Mouse (Mus musculus): Measurements from ENCODE around the gene Pttg1ip.

Pttg1ip gene

DNA sequence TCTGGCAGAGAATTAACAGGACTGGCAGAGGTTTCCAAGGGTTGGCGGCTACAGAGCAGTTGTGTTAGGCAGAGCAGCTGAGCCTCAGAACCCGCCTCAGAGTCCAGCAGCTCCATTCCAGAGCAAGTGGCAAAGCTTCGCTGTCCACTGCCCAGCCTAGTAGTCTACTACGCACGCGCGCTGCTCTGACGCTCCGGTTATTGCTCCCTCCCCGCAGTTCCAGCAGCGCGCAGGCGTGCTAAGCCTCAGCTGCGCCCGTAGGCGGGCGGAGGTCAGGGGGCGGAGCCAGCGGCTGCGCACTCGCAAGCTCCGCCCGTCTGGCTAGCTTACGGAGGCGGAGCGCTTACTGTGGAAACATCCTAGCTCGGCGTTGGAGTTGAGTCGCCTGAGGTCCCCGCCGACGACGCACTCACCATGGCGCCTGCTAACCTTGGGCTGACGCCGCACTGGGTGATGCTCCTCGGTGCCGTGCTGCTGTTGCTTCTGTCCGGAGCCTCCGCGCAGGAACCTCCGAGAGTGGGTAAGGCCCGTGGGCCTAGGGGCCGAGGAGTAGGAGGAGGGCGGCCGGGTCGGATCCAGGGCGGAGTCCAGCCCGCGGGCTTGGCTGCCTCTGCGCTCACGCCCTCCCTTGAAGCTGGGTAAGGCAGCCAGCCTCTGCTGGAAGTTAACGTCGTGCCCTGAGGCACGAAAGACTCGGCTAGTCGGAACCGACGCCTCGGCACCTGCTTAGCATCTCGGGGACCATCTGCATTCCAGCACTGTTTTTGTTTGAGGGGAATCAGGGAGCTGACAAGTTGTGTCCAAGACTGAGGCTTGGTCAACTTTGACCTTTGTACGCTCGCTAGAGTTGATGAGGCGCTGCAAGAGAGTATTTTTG lies at the start of gene Pttg1ip:
TSS of gene Pttg1ip (plus strand) at position 313 of the 877 bp plus-strand sequence.
- in situ Hi-C loops (cut with MboI, MseI), result no loop called here

DNA sequence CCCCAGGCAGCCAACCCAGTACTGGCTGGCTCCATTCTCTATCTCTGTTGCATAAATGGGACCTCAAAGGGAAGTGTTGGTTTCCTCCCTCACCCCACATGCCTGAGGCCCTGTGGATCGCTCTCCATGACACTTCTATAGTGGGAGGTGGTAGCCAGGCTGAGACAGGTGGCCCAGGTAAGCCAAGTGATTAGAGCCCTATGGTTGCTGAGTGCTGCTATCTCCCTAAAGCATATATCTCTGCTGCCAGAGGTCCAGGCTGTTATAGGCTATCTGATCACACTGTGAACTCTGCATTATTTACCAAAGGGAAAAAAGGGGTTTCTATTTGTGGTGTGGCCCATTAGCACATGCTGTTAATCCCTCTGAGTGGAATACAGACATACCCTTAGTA lies 49.5 kb upstream of the Pttg1ip start:
- in situ Hi-C loops (cut with MboI, MseI), result no loop called here

DNA sequence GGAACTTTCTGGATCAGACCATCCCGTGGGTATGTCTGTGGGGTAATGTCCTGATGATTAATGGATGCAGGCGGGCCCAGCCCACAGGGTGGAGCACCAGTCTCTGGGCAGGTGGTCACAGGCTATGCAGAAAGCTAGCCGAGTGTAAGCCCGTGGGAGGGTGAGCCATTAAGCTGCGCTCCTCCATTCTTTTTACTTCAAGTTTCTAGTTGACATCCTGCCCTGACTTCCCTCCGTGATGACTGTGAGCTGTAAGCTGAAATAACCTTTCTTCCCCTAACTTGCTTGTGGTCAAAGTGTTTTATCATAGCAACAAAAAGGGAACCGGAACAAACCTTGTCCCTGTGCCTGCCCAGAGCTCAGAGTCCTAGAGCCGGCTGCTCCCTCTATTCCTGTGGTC lies 44.8 kb upstream of the Pttg1ip start:
- in situ Hi-C loops (cut with MboI, MseI), result no loop called here

DNA sequence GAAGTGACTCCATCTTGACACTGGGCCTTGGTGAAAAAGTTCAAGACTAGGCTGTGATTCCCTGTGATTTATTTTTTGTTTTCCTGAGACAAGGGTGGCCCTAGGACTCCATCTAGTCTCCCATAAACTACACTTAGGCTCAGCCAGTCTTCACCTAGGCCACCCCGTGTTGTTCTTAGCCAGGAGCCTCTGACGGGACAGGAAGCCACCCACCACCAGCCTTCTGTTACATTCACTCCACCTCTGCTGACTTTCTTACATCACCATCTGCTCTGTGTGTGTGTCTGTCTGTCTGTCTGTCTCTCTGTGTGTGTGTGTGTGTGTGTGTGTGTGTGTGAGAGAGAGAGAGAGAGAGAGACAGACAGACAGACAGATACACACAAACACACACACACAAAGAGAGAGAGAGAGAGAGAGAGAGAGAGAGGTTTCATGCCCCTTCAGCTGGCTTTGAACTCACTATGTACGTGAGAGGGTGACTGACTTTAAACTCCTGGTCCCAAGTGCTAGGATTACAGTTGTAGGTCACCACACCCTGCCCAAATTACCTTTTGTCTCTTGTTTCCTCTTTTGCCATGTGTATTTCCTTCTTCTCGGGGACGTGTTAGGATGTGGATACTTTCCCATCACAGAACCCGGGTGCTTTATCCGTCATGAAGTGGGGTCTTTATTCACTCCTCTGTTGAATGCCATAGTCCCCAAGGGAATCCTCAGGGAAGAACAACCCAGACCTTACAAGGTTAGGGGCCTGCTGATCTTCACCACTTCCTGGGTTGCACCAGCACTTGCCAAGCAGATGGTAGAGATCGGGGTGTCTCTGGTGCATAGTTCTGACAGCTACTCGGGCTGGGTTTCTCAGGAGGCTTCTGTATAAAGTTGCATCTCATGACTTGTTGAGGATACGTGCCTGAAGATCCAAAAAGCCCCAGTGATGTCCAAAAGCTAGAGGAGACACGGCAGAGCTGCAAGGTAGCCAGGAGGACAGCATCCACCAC lies 44.0 kb upstream of the Pttg1ip start:
- in situ Hi-C loops (cut with MboI, MseI), result no loop called here

DNA sequence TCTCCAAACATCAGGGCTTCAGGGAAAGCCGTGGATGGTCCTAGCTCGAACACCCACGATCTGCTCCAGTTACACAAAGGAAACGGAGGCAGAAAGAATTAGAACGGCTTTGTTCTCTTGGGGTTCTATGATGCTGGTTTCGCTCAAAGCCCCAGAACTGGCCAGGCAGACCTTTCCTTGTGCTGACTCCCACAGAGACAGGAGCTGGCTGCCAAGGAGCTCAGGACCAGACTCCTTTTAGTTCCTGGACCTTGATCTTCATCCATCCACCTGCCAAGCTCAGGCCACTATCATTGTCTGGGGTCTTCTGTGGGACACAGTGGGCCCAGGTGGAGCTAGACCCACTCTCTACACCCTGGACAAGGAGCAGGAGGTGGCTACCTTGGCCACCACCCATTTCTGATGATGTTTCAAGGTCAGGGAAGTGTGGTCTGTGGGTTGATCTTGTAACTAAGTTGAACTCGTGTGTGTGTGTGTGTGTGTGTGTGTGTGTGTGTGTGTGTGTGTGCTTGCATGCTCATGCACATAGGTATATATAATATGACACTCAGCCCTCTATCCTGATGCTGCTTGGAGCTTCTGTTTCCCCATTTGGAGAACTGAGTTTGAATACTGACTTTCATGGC lies 42.1 kb upstream of the Pttg1ip start:
- in situ Hi-C loops (cut with MboI, MseI), result no loop called here

DNA sequence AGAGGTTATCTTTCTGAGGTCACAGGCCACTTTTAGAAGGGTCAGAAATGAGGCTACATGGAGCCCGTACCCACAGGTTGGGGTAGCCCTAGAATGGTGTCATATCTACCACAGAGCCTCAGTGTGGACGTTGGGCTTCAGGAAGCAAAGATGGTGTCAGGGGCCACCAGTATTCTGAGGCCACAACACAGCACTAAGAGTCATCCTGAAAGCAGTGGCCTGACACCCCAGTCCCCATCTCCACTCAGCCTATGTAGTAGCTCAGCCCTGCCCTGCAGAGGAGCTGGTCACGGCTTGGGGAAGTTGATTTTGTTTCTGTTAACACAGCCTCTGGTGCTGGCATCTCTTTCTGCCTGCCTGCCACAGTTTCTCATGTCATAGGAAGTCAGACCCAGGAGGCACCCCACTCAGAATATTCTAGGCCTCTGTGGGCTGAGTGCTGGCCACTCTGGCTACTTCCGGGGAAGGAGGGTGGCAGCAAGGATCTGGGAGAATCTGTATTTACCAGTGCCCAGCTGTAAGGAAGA lies 40.9 kb upstream of the Pttg1ip start:
- in situ Hi-C loops (cut with MboI, MseI), result no loop called here

DNA sequence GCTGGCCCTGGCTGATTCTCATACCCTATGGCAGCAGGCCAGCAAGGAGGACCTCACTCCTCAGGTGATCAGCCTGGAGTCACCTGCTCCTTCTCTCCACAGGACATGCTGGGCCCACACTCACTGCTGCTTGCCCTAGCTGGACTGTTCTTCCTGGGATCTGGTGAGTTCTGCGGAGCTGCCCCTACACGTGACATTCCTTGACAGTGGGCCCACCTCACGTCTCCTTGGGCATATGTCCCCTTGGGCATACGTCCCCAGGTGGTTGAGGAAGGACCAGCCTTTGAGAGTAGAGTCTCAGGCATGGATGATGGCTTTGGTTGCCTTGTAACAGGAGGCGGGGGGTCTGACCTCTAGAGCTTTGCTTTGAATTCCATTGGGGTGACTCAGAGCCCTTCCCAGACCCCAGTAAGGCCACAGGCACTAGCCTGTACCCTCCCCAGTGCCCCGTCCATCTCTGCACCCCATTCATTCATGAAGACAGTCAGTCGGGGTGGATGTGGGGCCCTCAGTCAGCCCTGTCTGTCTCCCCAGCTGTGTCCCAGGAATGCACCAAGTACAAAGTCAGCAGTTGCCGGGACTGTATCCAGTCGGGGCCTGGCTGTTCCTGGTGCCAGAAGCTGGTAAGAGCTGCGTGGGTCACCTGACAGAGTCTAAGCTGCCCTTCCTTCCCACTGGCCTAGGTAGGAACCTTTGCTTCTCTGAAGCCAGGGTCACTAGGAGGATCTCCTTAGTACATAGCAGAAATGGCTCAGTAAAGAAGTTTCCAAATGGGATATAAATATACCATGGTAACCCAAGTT lies 39.5 kb upstream of the Pttg1ip start:
- in situ Hi-C loops (cut with MboI, MseI), result no loop called here

DNA sequence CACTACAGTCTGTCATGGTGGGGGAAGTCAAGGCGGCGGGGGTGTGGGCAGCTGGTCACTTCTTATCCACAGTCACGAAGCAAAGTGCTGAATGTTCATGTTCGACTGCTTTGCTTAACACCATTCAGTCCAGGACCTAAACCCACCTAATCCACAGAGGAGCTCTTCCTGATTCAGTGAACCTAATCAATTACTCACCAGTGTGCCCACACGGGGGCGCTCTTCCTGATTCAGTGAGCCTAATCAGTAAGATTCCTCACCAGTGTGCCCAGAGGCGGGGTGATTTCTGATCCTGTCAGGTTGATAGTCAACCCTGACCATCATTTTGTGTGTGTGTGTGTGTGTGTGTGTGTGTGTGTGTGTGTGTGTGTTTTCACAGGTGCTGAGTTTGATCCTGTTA lies 38.3 kb upstream of the Pttg1ip start:
- in situ Hi-C loops (cut with MboI, MseI), result no loop called here

DNA sequence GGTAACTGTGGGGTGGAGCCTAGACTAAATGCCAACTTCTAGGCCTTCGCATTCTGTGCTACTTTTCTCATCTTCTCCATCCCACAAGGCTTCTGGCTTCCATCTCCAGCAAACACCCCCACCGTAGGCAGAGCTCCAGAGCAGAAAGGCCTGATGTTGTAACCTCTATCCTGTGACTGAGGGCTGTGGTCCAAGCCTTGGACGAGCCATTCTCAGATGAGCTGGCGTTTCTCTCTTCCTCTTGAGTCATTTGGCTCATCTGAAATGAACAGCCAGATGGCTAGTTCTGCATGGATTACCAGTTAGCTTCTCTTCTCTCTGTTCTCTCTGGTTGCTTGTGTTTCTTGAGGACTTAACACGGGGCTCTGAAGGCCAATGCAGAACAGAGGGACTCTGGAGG lies 36.6 kb upstream of the Pttg1ip start:
- in situ Hi-C loops (cut with MboI, MseI), result no loop called here

DNA sequence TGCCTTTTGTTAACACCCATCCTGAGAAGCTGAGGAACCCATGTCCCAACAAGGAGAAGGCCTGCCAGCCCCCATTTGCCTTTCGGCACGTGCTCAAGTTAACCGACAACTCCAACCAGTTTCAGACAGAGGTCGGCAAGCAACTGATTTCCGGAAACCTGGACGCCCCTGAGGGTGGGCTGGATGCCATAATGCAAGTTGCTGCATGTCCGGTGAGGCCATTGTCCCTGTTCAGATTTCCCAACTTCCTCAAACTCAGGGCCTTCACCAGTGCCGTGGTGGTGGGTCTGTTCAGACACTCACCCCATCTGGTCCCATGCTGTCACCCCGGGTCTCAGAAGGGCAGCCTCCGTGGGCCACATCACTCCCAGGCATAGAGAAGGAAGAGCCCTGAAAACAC lies 32.9 kb upstream of the Pttg1ip start:
- in situ Hi-C loops (cut with MboI, MseI), result no loop called here

DNA sequence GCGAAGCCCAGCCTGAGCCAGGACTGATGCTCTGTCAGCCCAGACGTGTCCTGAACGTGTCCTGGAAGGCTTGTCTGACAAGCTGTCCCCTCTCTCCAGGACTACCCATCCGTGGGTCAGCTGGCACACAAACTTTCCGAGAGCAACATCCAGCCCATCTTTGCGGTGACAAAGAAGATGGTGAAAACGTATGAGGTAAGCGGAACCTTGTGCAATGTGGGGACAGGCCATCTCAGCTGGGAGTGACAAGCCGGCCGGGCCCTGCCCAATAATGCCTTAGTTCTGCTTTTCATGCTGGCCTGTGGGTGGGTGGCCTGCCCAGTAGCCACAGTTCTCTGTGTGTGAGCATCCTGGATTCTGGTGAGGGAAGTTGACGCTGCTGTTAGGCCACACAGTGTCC lies 30.6 kb upstream of the Pttg1ip start:
- in situ Hi-C loops (cut with MboI, MseI), result no loop called here

DNA sequence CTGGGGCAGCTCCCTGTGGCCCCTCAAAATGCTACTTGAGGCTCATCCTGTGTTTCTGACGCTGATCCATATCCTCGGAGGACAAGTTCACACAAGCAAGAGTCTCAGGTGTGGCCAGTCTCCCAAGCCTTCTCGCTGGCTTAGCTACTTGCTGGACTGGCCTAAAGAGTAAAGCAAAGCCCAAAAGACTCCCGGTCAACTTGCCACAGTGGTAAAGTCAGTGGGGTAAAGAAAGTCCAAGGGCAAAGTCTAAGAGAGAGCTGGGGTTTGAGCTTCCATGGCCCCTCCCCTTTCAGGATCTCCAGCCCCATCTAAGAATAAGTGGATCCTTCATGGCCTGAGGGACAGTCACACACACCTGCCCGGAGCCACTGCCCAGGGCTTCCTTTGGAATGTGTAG lies 29.4 kb upstream of the Pttg1ip start:
- in situ Hi-C loops (cut with MboI, MseI), result no loop called here

DNA sequence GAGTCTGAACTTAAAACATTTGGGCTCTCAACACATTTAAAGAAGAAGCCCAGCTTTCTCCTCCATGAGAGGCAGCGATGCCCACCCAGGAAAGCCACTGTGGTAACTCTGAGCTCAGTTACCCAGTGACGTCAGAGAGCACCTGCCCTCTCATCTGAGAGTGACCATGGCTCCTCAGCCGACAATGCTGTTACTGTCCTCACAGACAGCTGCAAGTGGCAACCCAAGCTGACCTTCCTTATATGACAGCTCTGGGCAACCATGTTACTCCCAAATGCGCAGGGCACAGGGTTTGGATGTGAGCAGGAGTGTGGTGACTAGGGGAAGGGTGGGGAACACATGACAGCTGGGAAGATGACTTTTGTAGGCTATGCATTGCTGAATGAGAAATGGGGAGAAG lies 28.2 kb upstream of the Pttg1ip start:
- in situ Hi-C loops (cut with MboI, MseI), result no loop called here

DNA sequence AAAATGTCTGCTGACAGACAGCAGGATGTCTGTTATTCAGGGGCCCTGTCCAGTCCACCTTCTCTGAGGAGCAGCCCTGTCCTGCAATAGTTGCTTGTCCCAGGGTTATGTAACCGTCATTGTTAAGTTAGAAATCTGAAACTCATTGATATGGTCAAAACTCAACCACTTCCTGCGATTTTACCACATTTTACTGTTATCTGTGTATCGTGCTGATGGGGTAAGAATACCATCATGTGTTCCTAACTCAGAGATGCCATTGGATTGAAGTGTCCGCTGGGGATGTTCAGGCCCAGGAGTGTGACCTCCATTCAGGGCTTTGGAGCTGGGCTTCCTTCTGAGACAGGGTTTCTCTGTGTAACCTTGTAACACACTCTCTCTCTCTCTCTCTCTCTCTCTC lies 26.6 kb upstream of the Pttg1ip start:
- in situ Hi-C loops (cut with MboI, MseI), result loop anchor here (5.0 kb wide), 1 partner anchor 38 kb away; the partner anchor contains the start of gene Fam207a

DNA sequence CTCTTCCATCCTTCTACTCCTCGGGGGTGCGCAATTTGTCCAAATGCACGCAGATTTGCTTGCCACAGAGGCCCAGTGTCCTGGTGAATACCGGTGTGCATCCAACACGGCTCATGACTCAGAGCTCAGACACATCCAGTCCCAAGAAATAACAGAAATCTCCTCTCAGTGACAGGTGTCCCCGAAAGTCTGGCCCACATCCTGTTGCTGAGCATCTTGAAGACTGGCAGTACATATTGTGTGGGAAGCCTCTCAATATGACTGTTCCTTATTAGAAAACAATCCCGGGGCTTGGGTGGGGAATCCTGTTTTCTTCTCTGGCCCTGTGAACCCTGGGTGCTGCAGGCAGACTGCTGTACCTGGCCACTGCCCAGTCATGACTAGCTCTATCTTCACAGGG lies 24.9 kb upstream of the Pttg1ip start:
- in situ Hi-C loops (cut with MboI, MseI), result loop anchor here (5.0 kb wide), 1 partner anchor 39 kb away; the partner anchor contains the start of gene Fam207a

DNA sequence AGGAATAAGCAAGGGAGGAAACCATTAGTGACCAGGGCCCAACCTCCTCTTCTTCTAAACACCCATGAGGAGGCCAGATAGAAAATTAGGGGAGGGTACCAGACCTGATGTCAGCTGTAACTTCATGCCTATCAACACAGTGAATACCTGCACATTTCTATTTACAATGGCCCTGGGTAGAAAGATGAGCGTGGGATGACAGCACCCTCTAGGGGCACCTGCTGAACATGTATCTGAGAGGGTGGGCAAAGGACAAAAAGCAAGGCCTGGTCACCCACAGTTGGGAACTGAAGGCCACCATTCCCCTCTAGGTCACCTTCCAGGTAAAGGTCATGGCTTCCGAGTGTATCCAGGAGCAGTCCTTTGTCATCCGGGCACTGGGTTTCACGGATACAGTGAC lies 23.9 kb upstream of the Pttg1ip start:
- in situ Hi-C loops (cut with MboI, MseI), result loop anchor here (5.0 kb wide), 1 partner anchor 40 kb away; the partner anchor contains the start of gene Fam207a

DNA sequence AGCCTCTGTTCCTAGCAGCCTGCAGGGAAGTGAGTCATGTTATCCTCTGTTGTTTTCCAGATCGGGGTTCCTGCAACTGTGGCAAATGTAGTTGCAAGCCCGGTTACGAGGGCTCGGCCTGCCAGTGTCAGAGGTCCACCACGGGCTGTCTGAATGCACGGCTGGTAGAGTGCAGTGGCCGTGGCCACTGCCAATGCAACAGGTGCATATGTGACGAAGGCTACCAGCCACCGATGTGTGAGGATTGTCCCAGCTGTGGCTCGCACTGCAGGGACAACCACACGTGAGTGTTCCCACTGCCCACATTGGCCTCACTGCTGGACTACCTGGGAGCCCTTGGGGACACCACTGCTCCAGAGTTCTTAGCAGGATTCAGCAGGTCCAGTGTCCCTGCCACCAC lies 21.4 kb upstream of the Pttg1ip start:
- in situ Hi-C loops (cut with MboI, MseI), result no loop called here

DNA sequence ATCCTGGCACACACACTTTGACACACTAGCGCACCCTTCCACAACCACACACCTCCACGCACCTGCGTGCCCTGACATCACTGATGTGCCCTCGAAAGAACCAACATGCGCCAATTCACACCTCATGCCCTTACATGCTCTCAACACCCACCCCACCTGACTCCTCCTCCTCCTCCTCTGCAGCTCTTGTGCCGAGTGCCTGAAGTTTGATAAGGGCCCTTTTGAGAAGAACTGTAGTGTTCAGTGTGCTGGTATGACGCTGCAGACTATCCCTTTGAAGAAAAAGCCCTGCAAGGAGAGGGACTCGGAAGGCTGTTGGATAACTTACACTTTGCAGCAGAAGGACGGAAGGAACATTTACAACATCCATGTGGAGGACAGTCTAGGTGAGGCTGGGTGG lies 20.7 kb upstream of the Pttg1ip start:
- in situ Hi-C loops (cut with MboI, MseI), result no loop called here

DNA sequence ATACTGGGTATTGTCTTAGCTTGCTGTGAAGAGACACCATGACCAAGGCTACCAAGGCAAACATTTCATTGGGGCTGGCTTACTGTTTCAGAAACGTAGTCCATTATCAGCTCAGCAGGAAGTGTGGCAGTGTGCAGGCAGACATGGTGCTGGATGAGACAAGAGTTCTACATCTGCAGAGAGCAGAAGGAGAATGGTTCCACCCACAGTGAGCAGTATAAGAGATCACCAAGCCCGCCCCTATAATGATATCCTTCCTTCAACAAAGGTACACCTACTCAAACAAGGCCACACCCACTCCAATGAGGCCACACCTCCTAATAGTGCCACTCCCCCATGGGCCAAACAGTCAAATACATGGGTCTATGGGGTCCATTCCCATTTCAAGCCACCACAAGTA lies 20.0 kb upstream of the Pttg1ip start:
- in situ Hi-C loops (cut with MboI, MseI), result no loop called here

DNA sequence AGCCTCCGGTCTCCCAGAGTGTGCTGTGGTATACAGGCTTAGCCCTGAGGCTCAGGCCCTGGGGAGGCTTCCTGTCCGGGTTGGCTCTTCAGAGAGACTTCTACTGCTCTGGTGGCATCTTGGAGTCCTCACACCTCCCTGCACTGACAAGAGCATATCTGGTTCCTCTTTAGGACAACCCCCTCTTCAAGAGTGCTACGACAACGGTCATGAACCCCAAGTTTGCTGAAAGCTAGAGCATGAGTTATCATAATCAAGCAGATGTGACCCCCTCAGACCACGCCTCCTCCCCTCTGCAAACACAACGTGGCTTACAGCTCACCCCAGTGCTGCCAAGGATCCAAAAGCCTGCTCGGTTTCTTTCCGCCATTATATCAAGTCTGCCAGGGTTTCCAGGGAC lies 16.5 kb upstream of the Pttg1ip start:
- in situ Hi-C loops (cut with MboI, MseI), result no loop called here

DNA sequence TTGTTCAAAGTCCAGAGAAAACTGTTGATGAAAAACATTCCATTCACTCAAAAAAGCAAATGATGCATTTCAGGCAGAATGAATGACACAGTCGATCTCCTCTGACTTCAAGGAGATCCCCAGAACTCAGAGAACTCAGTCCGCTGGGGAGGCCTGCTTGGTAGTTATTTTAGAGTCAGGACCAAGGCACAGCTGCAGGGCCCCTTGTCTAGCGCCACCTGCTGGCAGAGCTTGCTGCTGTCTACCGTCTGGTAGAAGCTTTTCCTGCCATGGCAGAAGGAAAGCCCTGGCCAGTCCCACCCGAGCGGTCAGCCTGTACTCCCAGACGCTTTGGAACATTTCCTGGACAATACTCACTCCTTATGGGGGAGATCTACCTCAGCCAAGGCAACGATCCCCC lies 14.9 kb upstream of the Pttg1ip start:
- in situ Hi-C loops (cut with MboI, MseI), result no loop called here

All from regulatory T cell (primary cell).